Mouse (Mus musculus): Measurements from ENCODE around the gene AC129217.1. TPM values are rescaled to one million over a fixed set of nuclear protein-coding genes. Genes with fewer than 3 reads are reported as not detected.

Gene AC129217.1
- total and polyA plus RNA-seq, 3 experiments: 0.23 to 53.4 TPM; not detected in 1

GRCm38 (mm10) chr19:8830664-8831063 lies 1.1 kb downstream of the AC129217.1 start:
- DNase-seq (ENCODE audit: low read depth, low spot score): no peak
- H3K36me3 ChIP-seq (ENCODE audit: control insufficient read depth in 1 of 2, insufficient read depth in 2 of 2, low read length in 2 of 2): peaks cover 2 to 55% of the 10 kb centered on the region in 2 experiments; a peak in 3 of 4 replicates
- no peaks in the 10 kb centered on the region for H3K9me3 ChIP-seq (replicated peaks; ENCODE audit: insufficient read depth, low read length)
- no peaks in the 10 kb centered on the region; a peak in 1 of 4 replicates for H3K4me1 ChIP-seq (ENCODE audit: control insufficient read depth in 1 of 2, insufficient read depth in 2 of 2, low read length in 2 of 2)
- no peak for TF ChIP-seq CHD1 (IDR thresholded peaks at IDR 0.05; ENCODE audit: low read depth, low read length)
- no peak for TF ChIP-seq JUND (IDR thresholded peaks at IDR 0.05; ENCODE audit: low read depth, low read length)
- no peak for TF ChIP-seq HCFC1 (IDR thresholded peaks at IDR 0.05; ENCODE audit: low read depth, low read length)
- no peak for TF ChIP-seq SIN3A (IDR thresholded peaks at IDR 0.05; ENCODE audit: low read length)
- TF ChIP-seq MYB (IDR thresholded peaks at IDR 0.05; ENCODE audit: low read depth, low read length): no peak
- no peak for TF ChIP-seq ELF1 (IDR thresholded peaks at IDR 0.05; ENCODE audit: low read depth, low read length)
- no peak for TF ChIP-seq NELFE (IDR thresholded peaks at IDR 0.05; ENCODE audit: low read depth, low read length)
- TF ChIP-seq POLR2A (IDR thresholded peaks at IDR 0.05; ENCODE audit: control insufficient read depth in 1 of 2, insufficient read depth in 1 of 2, low read depth in 1 of 2, low read length in 2 of 2, poor library complexity in 1 of 2): no peak
- no peak for TF ChIP-seq MYC (IDR thresholded peaks at IDR 0.05; ENCODE audit: low read depth, low read length)
- TF ChIP-seq ETS1 (IDR thresholded peaks at IDR 0.05; ENCODE audit: low read depth, low read length): no peak
- TF ChIP-seq POLR2AphosphoS5 (IDR thresholded peaks at IDR 0.05; ENCODE audit: borderline replicate concordance, low read depth, low read length): no peak
- TF ChIP-seq BHLHE40 (IDR thresholded peaks at IDR 0.05; ENCODE audit: borderline replicate concordance, low read depth, low read length): no peak
- no peak overlapping the region for H3K27ac ChIP-seq (ENCODE audit: control insufficient read depth, low read depth, low read length)
- no peak overlapping the region for H3K9ac ChIP-seq (ENCODE audit: control insufficient read depth, low read depth, low read length, poor library complexity, severe bottlenecking)
- peaks cover 3% of the 10 kb centered on the region; the same call in 1 of the 2 replicates for H3K79me2 ChIP-seq (ENCODE audit: control insufficient read depth, insufficient read depth, low read length, poor library complexity)
- no peak overlapping the region for H3K4me3 ChIP-seq (ENCODE audit: control insufficient read depth in 1 of 2, insufficient read depth in 1 of 2, low read depth in 2 of 2, low read length in 2 of 2)
- H3K27me3 ChIP-seq (ENCODE audit: control insufficient read depth in 1 of 2, insufficient read depth in 2 of 2, low read length in 2 of 2): no peaks in the 10 kb centered on the region

DNA sequence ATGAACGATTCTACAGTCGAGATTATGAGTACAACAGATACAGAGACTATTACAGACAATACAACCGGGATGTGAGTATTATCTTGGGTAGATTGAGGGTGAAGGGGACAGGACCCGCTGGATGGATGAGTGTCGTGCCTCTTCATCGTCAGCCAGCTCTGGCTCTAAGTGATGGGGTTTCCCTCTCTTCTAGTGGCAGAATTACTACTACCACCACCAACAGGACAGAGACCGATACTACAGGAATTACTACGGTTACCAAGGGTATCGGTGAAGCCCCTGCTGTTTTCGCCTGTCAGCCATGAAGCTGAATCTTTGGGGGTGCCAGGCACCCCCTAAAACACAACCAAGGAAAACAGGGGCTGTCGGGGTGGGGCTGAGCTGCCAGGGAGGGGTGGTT lies 1.7 kb downstream of the AC129217.1 start:
- Histone ChIP-seq H3K79me2 (ENCODE audit: control insufficient read depth, insufficient read depth, low read length, poor library complexity) (peaks cover 3% of the 10 kb centered on the region; the same call in 1 of the 2 replicates), H3K36me3 (ENCODE audit: control insufficient read depth in 1 of 2, insufficient read depth in 2 of 2, low read length in 2 of 2) (peaks cover 0 to 49% of the 10 kb centered on the region in 2 experiments; a peak in 3 of 4 replicates), H3K9me3 (replicated peaks; ENCODE audit: insufficient read depth, low read length) (no peaks in the 10 kb centered on the region), H3K27ac (ENCODE audit: control insufficient read depth, low read depth, low read length) (no peak overlapping the region), H3K4me3 (ENCODE audit: control insufficient read depth in 1 of 2, insufficient read depth in 1 of 2, low read depth in 2 of 2, low read length in 2 of 2) (no peak overlapping the region), H3K4me1 (ENCODE audit: control insufficient read depth in 1 of 2, insufficient read depth in 2 of 2, low read length in 2 of 2) (no peaks in the 10 kb centered on the region; a peak in 1 of 4 replicates), H3K9ac (ENCODE audit: control insufficient read depth, low read depth, low read length, poor library complexity, severe bottlenecking) (no peak overlapping the region), H3K27me3 (ENCODE audit: control insufficient read depth in 1 of 2, insufficient read depth in 2 of 2, low read length in 2 of 2) (no peaks in the 10 kb centered on the region)
- no peak for DNase-seq (ENCODE audit: low read depth, low spot score)
- no peak for TF ChIP-seq ZKSCAN1 (IDR thresholded peaks at IDR 0.05; ENCODE audit: low read depth, low read length)
- TF ChIP-seq MYB (IDR thresholded peaks at IDR 0.05; ENCODE audit: low read depth, low read length): no peak
- TF ChIP-seq E2F4 (IDR thresholded peaks at IDR 0.05; ENCODE audit: borderline replicate concordance, low read depth, low read length): no peak
- TF ChIP-seq TCF12 (IDR thresholded peaks at IDR 0.05; ENCODE audit: low read depth, low read length): no peak
- no peak for TF ChIP-seq MYC (IDR thresholded peaks at IDR 0.05; ENCODE audit: low read depth, low read length)
- TF ChIP-seq ETS1 (IDR thresholded peaks at IDR 0.05; ENCODE audit: low read depth, low read length): no peak
- no peak for TF ChIP-seq EP300 (IDR thresholded peaks at IDR 0.05; ENCODE audit: low read depth in 1 of 2, low read length in 2 of 2)
- no peak for TF ChIP-seq MXI1 (IDR thresholded peaks at IDR 0.05; ENCODE audit: low read depth, low read length)
- no peak for TF ChIP-seq NRF1 (IDR thresholded peaks at IDR 0.05; ENCODE audit: insufficient read depth, low read depth, low read length, poor library complexity, severe bottlenecking)
- no peak for TF ChIP-seq NELFE (IDR thresholded peaks at IDR 0.05; ENCODE audit: low read depth, low read length)
- TF ChIP-seq TBP (IDR thresholded peaks at IDR 0.05; ENCODE audit: low read depth, low read length): no peak
- no peak for TF ChIP-seq MAFK (IDR thresholded peaks at IDR 0.05; ENCODE audit: borderline replicate concordance, low read depth, low read length)
- TF ChIP-seq RCOR1 (IDR thresholded peaks at IDR 0.05; ENCODE audit: low read depth, low read length): no peak
- TF ChIP-seq BHLHE40 (IDR thresholded peaks at IDR 0.05; ENCODE audit: borderline replicate concordance, low read depth, low read length): no peak
